Mouse (Mus musculus) thymus, adult 2 months (tissue): ENCODE data around the gene Cyth3. TPM values are rescaled to one million over a fixed set of nuclear protein-coding genes. Genes with fewer than 3 reads are reported as not detected.
A peak's percentile ranks its signal among the peaks of the same experiment; 100 is the strongest.

Source experiments
- DNase-seq: peaks from one replicate; pipeline ENCODE4 v3.0.0; 2021
- H3K27ac ChIP-seq: fragments of 200-500 bp; 2 replicates; pipeline ENCODE4 v1.5.1; 2012; ENCODE audit warnings: low read length, control low read depth; ENCODE audit not compliant: control insufficient read depth, insufficient read depth
- H3K27me3 ChIP-seq: fragments of 200-500 bp; 2 replicates; pipeline ENCODE4 v1.6.1; 2012; ENCODE audit warnings: mild to moderate bottlenecking, low read length, moderate library complexity, mixed read lengths; ENCODE audit not compliant: control insufficient read depth, insufficient read depth
- H3K36me3 ChIP-seq: fragments of 200-500 bp; 2 replicates; pipeline ENCODE4 v1.6.1; 2012; ENCODE audit warnings: mild to moderate bottlenecking, low read length, moderate library complexity; ENCODE audit not compliant: control insufficient read depth, insufficient read depth
- H3K4me1 ChIP-seq: fragments of 200-500 bp; replicated peaks from 2 replicates; pipeline ENCODE4 v1.6.1; 2012; ENCODE audit warnings: low read length; ENCODE audit not compliant: control insufficient read depth, insufficient read depth
- H3K4me3 ChIP-seq: fragments of 200-500 bp; 2 replicates; pipeline ENCODE4 v1.5.1; 2012; ENCODE audit warnings: mild to moderate bottlenecking, low read length, control low read depth, moderate library complexity; ENCODE audit not compliant: control insufficient read depth, insufficient read depth
- CTCF ChIP-seq: fragments of 200-500 bp; IDR thresholded peaks from 2 replicates; pipeline ENCODE4 v1.5.1; 2012; ENCODE audit warnings: mild to moderate bottlenecking, control low read depth, low read length, moderate library complexity, borderline replicate concordance; ENCODE audit not compliant: control insufficient read depth, poor library complexity, insufficient read depth; ENCODE audit errors: extremely low read depth
- POLR2A ChIP-seq: fragments of 200-500 bp; IDR thresholded peaks from 2 replicates; pipeline ENCODE4 v1.6.1; 2012; ENCODE audit warnings: mild to moderate bottlenecking, low read length, control low read depth, moderate library complexity; ENCODE audit not compliant: control insufficient read depth, poor library complexity, insufficient read depth; ENCODE audit errors: extremely low read depth
- WGBS: fragments of 180-500 bp; shearing (Covaris S2); methylation state at CpG from one replicate; pipeline ENCODE4 v1.1.7; 2018; 5-methylcytosine and 5-hydroxymethylcytosine counted together
- polyA plus RNA-seq: library from polyadenylated mRNA; depleted of rRNA; stranded (reverse); fragments of >200 nt; gene quantifications from 2 replicates; pipeline ENCODE4 v1.2.3, GENCODE M21; 2012

Gene Cyth3
- polyA plus RNA-seq, 1 experiment, result 13.4 TPM

GRCm38 (mm10) chr5:143731483-143732112 is 109.4 kb downstream of the Cyth3 start:
- DNase-seq, result peak; percentile 35
- Histone ChIP-seq H3K36me3 (peaks cover 11% of the 10 kb centered on the region; the same call in 1 of the 2 replicates), H3K27me3 (no peaks in the 10 kb centered on the region), H3K27ac (peak overlapping the region; percentile 38; the same call in 1 of the 2 replicates), H3K4me3 (peak overlapping the region; percentile 62), H3K4me1 (peaks cover 4% of the 10 kb centered on the region; the same call in 1 of the 2 replicates)
- WGBS, result under 1% methylated on average over 66 of the region's 82 CpGs
- no peak for TF ChIP-seq POLR2A
- no peak for TF ChIP-seq CTCF

GRCm38 (mm10) chr5:143732180-143732891 is 110.1 kb downstream of the Cyth3 start, which contains the start of gene Usp42:
Gene Usp42 (minus strand): TSS chr5:143732280.
- DNase-seq, result peak; percentile 89
- TF ChIP-seq CTCF, result peak; percentile 74
- peak; percentile 75; the same call in 1 of the 2 replicates for TF ChIP-seq POLR2A
- Histone ChIP-seq H3K27ac (peak within 1 kb of the TSS; percentile 38; the same call in 1 of the 2 replicates), H3K4me1 (peaks cover 4% of the 10 kb centered on the region; the same call in 1 of the 2 replicates), H3K4me3 (peak within 1 kb of the TSS; percentile 62), H3K27me3 (no peaks in the 10 kb centered on the region), H3K36me3 (peaks cover 5% of the 10 kb centered on the region; the same call in 1 of the 2 replicates)
- 3% methylated on average over 82 of the region's 82 CpGs for WGBS

- no peak for TF ChIP-seq POLR2A
- 87% methylated on average over 2 of the region's 2 CpGs for WGBS
- Histone ChIP-seq H3K4me1 (no peaks in the 10 kb centered on the region), H3K4me3 (no peak overlapping the region), H3K27ac (no peak overlapping the region), H3K36me3 (no peaks in the 10 kb centered on the region), H3K27me3 (no peaks in the 10 kb centered on the region)
- no peak for DNase-seq
Observed at GRCm38 (mm10) chr5:143749630-143750208, 127.5 kb downstream of the Cyth3 start.

- Histone ChIP-seq H3K27me3 (no peaks in the 10 kb centered on the region), H3K4me1 (no peaks in the 10 kb centered on the region; the same call in 1 of the 2 replicates), H3K4me3 (no peak overlapping the region), H3K27ac (no peak overlapping the region), H3K36me3 (no peaks in the 10 kb centered on the region)
- TF ChIP-seq CTCF, result no peak
- no peak for TF ChIP-seq POLR2A
- WGBS, result 96% methylated on average over 9 of the region's 9 CpGs
- DNase-seq, result no peak
Observed at GRCm38 (mm10) chr5:143755529-143756141, 133.4 kb downstream of the Cyth3 start.

- peak; percentile 83 for DNase-seq
- H3K4me1 ChIP-seq, result no peaks in the 10 kb centered on the region; the same call in 1 of the 2 replicates
- no peak overlapping the region for H3K27ac ChIP-seq
- H3K36me3 ChIP-seq, result no peaks in the 10 kb centered on the region
- no peaks in the 10 kb centered on the region for H3K27me3 ChIP-seq
- H3K4me3 ChIP-seq, result peak overlapping the region; percentile 53
- 23% methylated on average over 28 of the region's 28 CpGs for WGBS
- TF ChIP-seq POLR2A (0 out of 2 replicates have a peak, but pooled peaks have one; percentile 44), CTCF (no peak)
Observed at GRCm38 (mm10) chr5:143757755-143758443, 135.7 kb downstream of the Cyth3 start.
